Mouse (Mus musculus) limb, embryonic 14.5 days (tissue): ENCODE measurements around the gene Megf8. TPM values are rescaled to one million over a fixed set of nuclear protein-coding genes. Genes with fewer than 3 reads are reported as not detected.

ENCODE experiments used
- ATAC-seq: fragments of 200-750 bp; cut with Nextera tagmentation; 2 replicates; pipeline ENCODE4 v1.8.0; 2017; ENCODE audit warnings: low read depth, moderate number of reproducible peaks, moderate TSS enrichment; ENCODE audit not compliant: low FRiP score
- DNase-seq: peaks from one replicate; pipeline ENCODE4 v3.0.0-alpha.2; 2015; ENCODE audit warnings: low spot score
- H3K27ac ChIP-seq: fragments of 300-500 bp; sonication (generic); replicated peaks from 2 replicates; pipeline ENCODE4 v1.5.1; 2014; ENCODE audit warnings: low read depth, mild to moderate bottlenecking, low read length, moderate library complexity, mixed read lengths
- H3K27me3 ChIP-seq: fragments of 300-500 bp; sonication (generic); 2 replicates; pipeline ENCODE4 v1.6.1; 2014; ENCODE audit warnings: low read length, mixed read lengths; ENCODE audit not compliant: control insufficient read depth, insufficient read depth
- H3K36me3 ChIP-seq: fragments of 300-500 bp; sonication (generic); 2 replicates; pipeline ENCODE4 v1.6.1; 2014; ENCODE audit warnings: mild to moderate bottlenecking, low read length, moderate library complexity, mixed read lengths; ENCODE audit not compliant: control insufficient read depth, insufficient read depth
- H3K4me1 ChIP-seq: fragments of 300-500 bp; sonication (generic); 2 replicates; pipeline ENCODE4 v1.6.1; 2014; ENCODE audit warnings: antibody characterized with exemption, low read length, mixed read lengths; ENCODE audit not compliant: control insufficient read depth, insufficient read depth
- H3K4me2 ChIP-seq: fragments of 300-500 bp; sonication (generic); replicated peaks from 2 replicates; pipeline ENCODE4 v1.6.1; 2014; ENCODE audit warnings: low read depth, mild to moderate bottlenecking, low read length, moderate library complexity; ENCODE audit not compliant: severe bottlenecking
- H3K4me3 ChIP-seq: fragments of 300-500 bp; sonication (generic); replicated peaks from 2 replicates; pipeline ENCODE4 v1.5.1; 2014; ENCODE audit warnings: low read length
- H3K9ac ChIP-seq: fragments of 300-500 bp; sonication (generic); 2 replicates; pipeline ENCODE4 v1.6.1; 2014; ENCODE audit warnings: mild to moderate bottlenecking, low read depth, low read length, moderate library complexity; ENCODE audit not compliant: severe bottlenecking
- H3K9me3 ChIP-seq: fragments of 300-500 bp; sonication (generic); 2 replicates; pipeline ENCODE4 v1.6.1; 2016; ENCODE audit warnings: low read length; ENCODE audit not compliant: control insufficient read depth
- POLR2A ChIP-seq: fragments of 200-500 bp; IDR thresholded peaks from 2 replicates; pipeline ENCODE4 v1.8.0; 2012; ENCODE audit warnings: inconsistent platforms, mild to moderate bottlenecking, moderate library complexity, borderline replicate concordance; ENCODE audit not compliant: insufficient read depth, insufficient read length; ENCODE audit errors: extremely low read depth
- WGBS: fragments of 180-500 bp; shearing (Covaris S2); extraction: QIAGEN DNeasy Blood & Tissue Kit; methylation state at CpG from one replicate; pipeline ENCODE4 v1.1.7; 2014; 5-methylcytosine and 5-hydroxymethylcytosine counted together
- polyA plus RNA-seq, 2 experiments: library from polyadenylated mRNA; depleted of rRNA in 1 of 2; stranded (reverse) in 1 of 2; unstranded in 1 of 2; fragments of >200 nt; fragmentation: Nextera tagmentation in 1 of 2; extraction: Ambion mirVana in 1 of 2; gene quantifications; 2 replicates each; pipeline versions ENCODE4 v1.2.1 to v1.2.3; 2012 to 2014

The Megf8 gene
- polyA plus RNA-seq, 2 experiments: 16.5 to 45.1 TPM

- Histone ChIP-seq H3K4me3 (no peak overlapping the region), H3K4me2 (no peak overlapping the region), H3K4me1 (peaks cover 19% of the 10 kb centered on the region), H3K36me3 (peaks cover 14% of the 10 kb centered on the region), H3K9me3 (no peaks in the 10 kb centered on the region), H3K27ac (no peak overlapping the region), H3K9ac (no peak overlapping the region), H3K27me3 (no peaks in the 10 kb centered on the region)
- no peak for ATAC-seq
- no peak for TF ChIP-seq POLR2A
- 81% methylated on average over 13 of the region's 13 CpGs for WGBS
- no peak for DNase-seq
These were observed 61.5 kb downstream of the Megf8 start for GRCm38 (mm10) chr7:25378181-25379100.

DNA sequence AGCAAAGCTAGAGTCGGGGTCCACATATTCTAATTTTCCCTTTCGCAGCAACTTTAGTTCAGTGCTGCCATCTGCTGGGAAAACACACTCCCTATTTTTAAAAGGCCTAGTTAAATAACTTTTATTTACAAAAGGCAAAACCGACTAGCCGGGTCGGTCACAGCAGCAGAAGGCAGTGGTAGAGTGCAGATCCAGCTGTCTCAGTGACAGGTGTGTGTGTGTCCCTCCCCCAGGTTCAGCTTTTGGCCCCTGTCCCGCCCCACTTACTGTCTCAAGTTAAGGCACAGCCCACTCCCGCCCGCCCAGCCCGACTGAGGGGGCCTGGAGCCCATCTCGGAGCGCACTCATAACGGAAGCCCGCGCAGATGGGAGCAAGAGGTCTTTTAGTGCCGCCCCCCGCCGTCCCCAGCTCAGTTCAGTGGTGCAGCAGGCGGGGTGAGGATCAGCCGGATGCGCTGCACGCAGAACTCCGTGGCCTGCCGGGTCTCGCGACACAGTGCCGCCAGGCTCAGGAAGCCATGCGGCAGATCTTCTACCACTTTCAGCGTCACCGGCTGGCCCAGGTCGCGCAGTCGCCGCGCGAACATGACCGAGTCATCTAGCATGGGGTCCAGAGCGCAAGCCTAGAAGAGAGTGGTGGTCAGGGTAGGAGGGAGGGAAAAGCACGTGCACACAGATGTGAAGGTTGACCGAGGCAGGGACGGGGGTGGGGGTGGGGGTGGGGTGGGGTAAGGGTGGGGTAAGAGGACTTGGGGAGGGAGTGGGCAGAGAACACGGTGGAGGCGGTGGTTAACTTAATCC, 62.8 kb downstream of the Megf8 start:
- Histone ChIP-seq H3K27me3 (no peaks in the 10 kb centered on the region), H3K27ac (peak overlapping the region; percentile 48; the same call in 1 of the 2 replicates), H3K4me1 (peaks cover 19% of the 10 kb centered on the region), H3K9me3 (no peaks in the 10 kb centered on the region), H3K9ac (peak overlapping the region; percentile 44), H3K36me3 (peaks cover 27% of the 10 kb centered on the region), H3K4me3 (peak overlapping the region; percentile 38), H3K4me2 (peak overlapping the region; percentile 74)
- 1% methylated on average over 42 of the region's 42 CpGs for WGBS
- DNase-seq (peak; percentile 71), ATAC-seq (peak; percentile 75)
- TF ChIP-seq POLR2A: no peak

DNA sequence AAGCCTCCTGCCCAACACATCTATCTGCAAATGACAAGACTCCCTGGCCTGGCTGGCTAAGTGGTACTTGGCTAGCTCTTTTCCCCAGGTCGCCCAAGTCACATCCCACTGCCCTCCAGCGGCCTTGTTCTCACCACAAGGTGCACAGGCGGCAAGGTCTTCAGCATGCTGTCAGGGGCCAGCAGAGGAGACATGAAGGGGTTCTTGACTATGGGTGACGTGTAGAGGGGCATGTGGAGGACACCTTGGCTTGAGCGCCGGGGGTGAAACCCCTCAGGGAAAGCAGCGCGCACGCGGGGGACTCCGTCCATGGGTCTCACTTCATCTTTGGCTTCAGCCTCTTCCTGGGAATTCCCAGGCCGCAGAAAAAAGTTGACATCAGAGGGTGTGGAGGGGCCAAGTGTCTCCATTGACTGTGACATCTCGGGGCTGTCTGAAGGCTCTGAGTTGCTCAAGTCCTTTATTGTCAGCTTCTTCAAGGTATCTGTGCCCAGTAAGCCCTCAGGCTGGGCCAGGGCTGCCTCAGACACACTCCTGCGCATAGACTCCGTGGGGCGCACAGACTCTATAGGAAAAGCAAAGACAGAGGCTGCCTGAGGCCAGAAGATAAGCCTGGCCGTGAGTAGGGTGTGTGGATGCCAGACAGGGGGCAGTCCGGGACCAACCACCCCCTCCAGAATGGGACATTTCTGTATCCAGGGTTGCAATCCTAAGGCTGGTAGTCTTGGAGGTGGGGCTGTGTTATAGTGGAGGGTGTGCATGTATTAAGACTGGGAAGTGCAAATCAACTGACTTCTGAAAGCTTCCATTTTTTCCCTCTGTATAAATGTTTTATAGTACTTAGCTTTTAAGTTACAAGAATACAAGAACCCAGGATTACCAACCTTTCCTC, 63.7 kb downstream of the Megf8 start:
- no peak for TF ChIP-seq POLR2A
- Histone ChIP-seq H3K9me3 (no peaks in the 10 kb centered on the region), H3K27ac (no peak overlapping the region), H3K4me2 (peak overlapping the region; percentile 74), H3K27me3 (no peaks in the 10 kb centered on the region), H3K4me1 (peaks cover 19% of the 10 kb centered on the region), H3K36me3 (peaks cover 35% of the 10 kb centered on the region), H3K4me3 (peak overlapping the region; percentile 38; the same call in 1 of the 2 replicates), H3K9ac (peak overlapping the region; percentile 44; the same call in 1 of the 2 replicates)
- no peak for DNase-seq
- 0 out of 2 replicates have a peak, but pooled peaks have one; percentile 1 for ATAC-seq
- 63% methylated on average over 18 of the region's 18 CpGs for whole genome bisulfite sequencing

DNA sequence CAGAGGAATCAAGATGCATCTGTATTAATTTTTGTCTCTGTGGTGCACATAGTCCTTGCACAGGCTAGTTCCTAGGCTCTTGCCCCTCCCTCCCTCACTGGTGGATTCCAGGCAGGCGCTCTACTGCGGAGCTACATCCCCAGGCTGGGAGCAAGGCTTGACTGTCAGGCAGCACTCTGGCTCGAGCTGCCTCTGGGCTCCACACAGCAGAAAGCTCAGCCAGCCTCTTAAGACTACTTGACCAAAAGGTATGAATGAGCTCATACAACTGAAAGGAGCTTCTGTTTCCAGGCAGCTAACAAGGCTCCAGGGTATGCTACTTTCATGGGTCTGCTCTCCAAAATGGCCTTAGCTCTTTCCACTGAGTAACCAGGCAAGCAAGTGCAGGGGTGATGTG, 64.3 kb downstream of the Megf8 start:
- peaks cover 42% of the 10 kb centered on the region for H3K36me3 ChIP-seq
- ATAC-seq (no peak), DNase-seq (no peak)
- no peaks in the 10 kb centered on the region for H3K27me3 ChIP-seq
- WGBS: 51% methylated on average over 3 of the region's 3 CpGs
- TF ChIP-seq POLR2A: no peak
- no peak overlapping the region for H3K4me2 ChIP-seq
- H3K27ac ChIP-seq: no peak overlapping the region
- H3K4me1 ChIP-seq: peaks cover 22% of the 10 kb centered on the region
- H3K9me3 ChIP-seq: no peaks in the 10 kb centered on the region
- H3K9ac ChIP-seq: no peak overlapping the region
- no peak overlapping the region for H3K4me3 ChIP-seq

DNA sequence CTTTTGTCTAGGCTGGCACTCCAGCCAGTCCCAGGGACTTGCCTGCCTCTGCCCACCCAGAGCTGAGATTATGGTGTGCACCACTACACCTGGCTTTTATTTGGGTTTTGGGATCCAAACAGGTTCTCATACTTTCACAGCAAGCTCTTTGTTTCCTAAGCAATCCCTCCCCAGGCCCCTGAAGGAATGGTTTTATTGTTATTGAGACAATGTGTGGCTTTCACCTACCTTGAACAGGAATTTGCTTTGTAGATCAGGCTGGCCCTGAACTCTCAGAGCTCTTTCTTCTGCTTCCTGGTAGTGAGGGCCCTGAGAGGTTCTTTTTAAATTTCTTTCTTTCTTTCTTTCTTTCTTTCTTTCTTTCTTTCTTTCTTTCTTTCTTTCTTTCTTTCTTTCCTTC, 65.6 kb downstream of the Megf8 start:
- no peaks in the 10 kb centered on the region for H3K27me3 ChIP-seq
- H3K4me2 ChIP-seq: no peak overlapping the region
- DNase-seq: no peak
- no peak for TF ChIP-seq POLR2A
- H3K4me3 ChIP-seq: no peak overlapping the region
- no peak overlapping the region for H3K27ac ChIP-seq
- H3K9ac ChIP-seq: no peak overlapping the region
- peaks cover 21% of the 10 kb centered on the region for H3K4me1 ChIP-seq
- no peak for ATAC-seq
- H3K9me3 ChIP-seq: no peaks in the 10 kb centered on the region
- peaks cover 51% of the 10 kb centered on the region for H3K36me3 ChIP-seq
